Mouse (Mus musculus) thymus, adult 2 months (tissue): ENCODE measurements at regions not wholly inside any gene's neighbourhood (a gene's known extent, or its start where the extent isn't known, plus 50 kb on each side); places are given as distances from the start of the nearest gene placed in this dataset.

ENCODE experiments used
- CTCF ChIP-seq: fragments of 200-500 bp; IDR thresholded peaks from 2 replicates; pipeline ENCODE4 v1.5.1; 2012; ENCODE audit warnings: mild to moderate bottlenecking, control low read depth, low read length, moderate library complexity, borderline replicate concordance; ENCODE audit not compliant: control insufficient read depth, poor library complexity, insufficient read depth; ENCODE audit errors: extremely low read depth
- POLR2A ChIP-seq: fragments of 200-500 bp; IDR thresholded peaks from 2 replicates; pipeline ENCODE4 v1.6.1; 2012; ENCODE audit warnings: mild to moderate bottlenecking, low read length, control low read depth, moderate library complexity; ENCODE audit not compliant: control insufficient read depth, poor library complexity, insufficient read depth; ENCODE audit errors: extremely low read depth

- no peak for TF ChIP-seq CTCF
- TF ChIP-seq POLR2A: no peak
Measured at GRCm38 (mm10) chr13:107340802-107341364, 319.0 kb upstream of the Kif2a start.
